Mouse (Mus musculus): ENCODE data around the gene Zbtb12.

Gene Zbtb12

GRCm38 (mm10) chr17:34944362-34944761 is 65.1 kb downstream of the Zbtb12 start:
- no peak for DNase-seq (ENCODE audit: low spot score in 2 of 2)

All from spleen, postnatal 4 days (tissue).